Mouse (Mus musculus): ENCODE measurements around the gene Cct6b.
"Not testable (repeated sequence)": the region's sequence is repeated elsewhere in the genome, so short reads cannot be mapped to it uniquely, and the experiment has no call there.

Cct6b gene

DNA sequence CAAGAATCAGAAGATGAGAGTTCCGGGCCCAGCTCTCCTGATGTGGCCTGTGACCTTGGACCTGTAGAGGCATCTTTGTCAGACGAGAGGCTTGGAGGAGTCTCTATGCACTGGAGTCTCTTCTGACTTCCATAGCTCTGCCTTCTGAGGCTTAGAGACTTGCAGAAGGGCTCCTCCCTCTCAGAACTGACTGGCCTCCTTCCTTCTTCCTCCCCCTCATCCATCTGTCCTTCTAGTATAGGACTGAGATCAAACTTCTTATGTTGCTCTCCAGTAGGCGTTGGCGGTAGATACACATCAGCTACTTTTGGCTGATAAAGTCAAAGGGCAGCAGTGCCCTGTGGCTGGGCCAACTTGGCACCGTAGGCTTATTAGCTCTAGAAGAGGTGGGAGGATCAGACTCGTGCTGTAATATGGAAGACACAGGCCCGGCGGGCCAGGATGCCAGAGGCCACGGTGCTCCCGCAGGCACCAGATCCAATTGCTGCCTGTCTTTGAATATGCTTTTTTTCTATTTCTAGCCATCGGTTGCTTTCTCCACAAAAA is 64.2 kb downstream of the Cct6b start:
- DNase-seq (ENCODE audit: low read depth): no peak

DNA sequence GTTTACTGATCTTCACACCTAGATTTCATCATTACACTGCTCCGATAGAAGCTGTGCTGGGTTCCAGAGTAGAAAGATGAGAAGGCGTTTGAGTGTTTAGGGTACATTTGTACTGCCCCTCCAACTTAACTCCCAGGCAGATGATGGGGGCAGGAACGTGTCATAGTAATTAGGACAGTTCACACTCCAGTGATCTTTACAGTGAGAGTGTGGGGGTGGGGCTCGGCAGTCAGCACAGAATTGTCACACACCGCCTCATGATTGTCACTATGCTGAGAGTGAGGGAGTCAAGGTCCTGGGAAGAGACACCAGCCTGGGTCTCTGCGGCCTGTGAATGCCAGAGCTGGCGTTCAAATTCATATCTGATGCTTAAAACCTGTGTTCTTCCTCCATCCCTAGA is 68.2 kb downstream of the Cct6b start:
- DNase-seq (ENCODE audit: low read depth): no peak

DNA sequence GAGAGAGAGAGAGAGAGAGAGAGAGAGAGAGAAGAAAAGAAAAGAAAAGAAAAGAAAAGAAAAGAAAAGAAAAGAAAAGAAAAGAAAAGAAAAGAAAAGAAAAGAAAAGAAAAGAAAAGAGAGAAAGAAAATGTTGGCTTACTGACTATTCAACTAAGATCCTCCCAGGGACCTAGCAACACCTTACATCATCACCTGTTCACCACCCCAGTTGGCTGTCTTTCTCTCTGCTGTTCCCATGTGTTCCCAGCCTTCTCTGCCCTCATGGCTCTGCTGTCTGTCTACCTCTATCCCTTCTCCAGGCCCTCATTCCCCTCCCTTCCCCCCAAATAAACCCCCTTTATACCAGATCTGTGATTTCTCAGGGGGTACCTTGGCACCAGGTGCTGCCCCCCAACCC is 69.2 kb downstream of the Cct6b start:
- not testable (repeated sequence) for DNase-seq (ENCODE audit: low read depth)

DNA sequence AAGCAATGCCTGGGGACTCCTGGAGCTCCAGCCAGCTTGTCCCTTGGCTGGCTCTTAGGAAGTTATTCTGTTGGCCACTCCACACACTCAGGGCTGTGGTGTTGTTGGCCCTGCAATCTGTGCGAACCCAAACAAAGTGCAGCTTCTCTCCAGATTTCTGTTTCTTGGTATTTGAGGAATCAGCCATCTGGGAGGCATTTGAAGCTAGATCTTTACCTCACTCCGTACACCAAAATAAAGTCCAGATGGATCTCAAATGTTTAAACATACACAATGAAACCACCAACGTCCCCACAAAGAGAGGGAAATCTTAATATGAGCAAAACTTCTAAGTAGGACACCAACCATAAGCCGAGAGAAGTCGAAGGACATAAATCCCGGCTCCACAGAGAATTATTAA is 71.5 kb downstream of the Cct6b start:
- DNase-seq (ENCODE audit: low read depth): no peak

DNA sequence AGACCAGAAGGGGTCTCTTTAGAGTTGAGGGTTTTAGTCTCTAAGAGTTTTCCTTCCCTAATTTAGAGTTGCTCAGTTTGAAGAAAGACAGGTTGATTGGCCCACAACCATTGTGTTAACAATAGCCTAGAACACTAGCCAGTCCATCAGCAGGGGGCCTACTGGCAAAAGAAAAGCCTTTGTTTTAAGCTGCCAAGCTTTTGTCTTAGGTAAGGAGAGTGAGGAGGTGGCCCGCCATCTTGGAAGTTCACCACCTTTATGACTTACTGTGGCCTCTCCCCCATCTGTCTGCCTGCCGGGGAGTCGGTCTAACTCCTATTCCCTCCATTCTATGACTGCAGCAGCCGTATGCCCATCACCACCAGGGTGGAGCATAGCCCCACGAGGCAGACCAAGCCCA is 73.6 kb downstream of the Cct6b start:
- no peak for DNase-seq (ENCODE audit: low read depth)

DNA sequence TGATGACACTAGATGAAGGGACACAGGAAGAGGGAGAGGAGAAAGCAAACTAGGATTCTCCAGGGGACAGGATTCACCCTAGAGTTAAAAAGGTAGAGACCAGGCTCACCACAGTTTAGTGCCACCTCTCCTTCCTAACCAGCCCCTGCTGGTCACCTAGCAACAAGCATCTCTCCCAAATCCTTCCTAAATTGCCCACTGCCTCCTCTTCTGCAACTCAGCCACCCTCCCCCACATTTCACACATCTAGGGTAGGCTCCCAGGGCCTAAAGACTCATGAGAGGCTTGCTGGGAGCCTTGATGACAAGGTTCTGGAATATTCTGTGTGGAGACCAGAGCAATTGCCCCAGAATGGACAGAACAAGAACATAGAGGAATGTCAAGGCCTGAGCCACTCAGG is 76.5 kb downstream of the Cct6b start:
- DNase-seq (ENCODE audit: low read depth): no peak

DNA sequence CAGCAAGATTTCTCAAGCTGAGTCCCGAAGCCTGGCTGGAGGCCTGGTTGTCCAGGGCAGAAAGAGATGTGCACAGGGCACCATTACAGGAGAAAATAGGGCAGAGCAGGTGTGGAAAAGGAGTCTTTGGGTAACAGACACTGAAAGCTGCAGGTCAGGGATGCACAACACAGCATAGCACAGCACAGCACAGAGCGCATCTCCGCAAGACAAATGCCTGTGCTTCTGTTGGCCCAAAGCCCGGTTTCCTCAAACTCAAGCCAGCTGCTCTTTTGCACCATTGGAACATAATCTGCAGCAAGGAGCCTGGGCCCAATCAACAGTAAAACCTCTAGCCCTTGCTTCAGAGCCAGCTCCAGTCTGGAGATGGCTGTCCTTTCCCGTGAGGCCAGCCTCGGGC is 79.4 kb downstream of the Cct6b start:
- no peak for DNase-seq (ENCODE audit: low read depth)

DNA sequence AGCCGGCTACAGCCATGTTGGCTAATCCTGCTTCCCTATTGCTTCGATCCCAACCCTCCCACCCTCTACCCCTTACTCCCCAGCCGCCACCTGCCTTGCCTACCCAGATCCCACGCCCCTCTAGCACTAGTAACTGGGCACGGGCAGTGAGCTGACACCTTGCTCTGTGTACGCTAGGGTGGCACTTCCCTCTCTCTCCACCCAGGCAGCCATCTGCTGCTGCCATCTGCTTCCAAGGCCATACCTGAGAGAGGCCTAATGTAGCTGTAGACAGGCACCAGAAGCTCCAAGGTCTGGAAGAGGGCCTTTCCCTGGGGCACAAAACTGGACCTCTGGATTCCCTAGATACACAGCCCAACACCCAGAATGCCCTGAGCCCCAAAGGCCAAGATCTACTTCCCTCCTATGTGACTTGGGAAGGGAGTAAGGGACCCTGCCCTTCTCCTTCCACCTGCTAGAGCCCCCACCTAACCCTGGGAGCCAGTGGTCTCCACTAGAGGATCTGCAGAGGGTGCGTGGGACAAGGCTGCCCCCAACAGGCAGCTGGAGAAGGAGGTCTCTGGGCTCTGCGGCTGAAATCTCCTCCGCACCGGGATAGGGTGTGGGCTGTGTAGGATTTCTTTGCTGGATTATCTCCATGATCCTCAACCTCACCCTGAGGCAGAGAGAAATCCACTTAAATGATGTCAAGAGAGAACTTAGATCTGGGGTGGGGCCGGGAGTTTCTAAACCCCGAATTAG is 80.2 kb downstream of the Cct6b start:
- DNase-seq (ENCODE audit: low read depth): no peak

DNA sequence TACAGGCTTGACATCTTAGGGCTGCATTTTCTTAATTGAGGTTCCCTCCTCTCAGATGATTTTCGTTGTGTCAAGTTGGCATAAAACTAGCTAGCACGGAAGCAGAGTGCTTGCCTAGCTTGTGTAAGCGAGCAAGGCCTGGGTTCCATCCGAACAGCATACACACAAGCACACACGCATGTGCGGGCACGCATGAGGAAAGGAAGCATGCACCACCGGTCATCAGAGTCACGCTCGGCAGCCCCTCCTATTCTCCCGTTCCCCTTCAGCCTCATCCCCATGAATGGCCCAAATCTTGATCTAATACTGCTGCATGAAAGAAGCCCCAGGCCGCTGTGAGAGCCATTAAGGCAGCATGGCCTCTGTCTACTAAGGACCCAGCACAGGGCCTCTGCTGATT is 85.6 kb downstream of the Cct6b start:
- DNase-seq (ENCODE audit: low read depth): no peak
